Mouse (Mus musculus) liver, embryonic 16.5 days (tissue): ENCODE measurements around the gene Ubac2. TPM values are rescaled to one million over a fixed set of nuclear protein-coding genes. Genes with fewer than 3 reads are reported as not detected.
A peak's percentile ranks its signal among the peaks of the same experiment; 100 is the strongest.

Source experiments
- ATAC-seq: fragments of 200-750 bp; cut with Nextera tagmentation; 2 replicates; pipeline ENCODE4 v1.8.0; 2017; ENCODE audit warnings: low read depth, mild to moderate bottlenecking, moderate number of reproducible peaks, moderate library complexity
- H3K27ac ChIP-seq: fragments of 300-500 bp; sonication (generic); 2 replicates; pipeline ENCODE4 v1.5.1; 2014; ENCODE audit warnings: mild to moderate bottlenecking, low read length
- H3K27me3 ChIP-seq: fragments of 300-500 bp; sonication (generic); 2 replicates; pipeline ENCODE4 v1.6.1; 2014; ENCODE audit warnings: low read depth, low read length, mixed read lengths; ENCODE audit not compliant: control insufficient read depth, insufficient read depth
- H3K36me3 ChIP-seq: fragments of 300-500 bp; sonication (generic); 2 replicates; pipeline ENCODE4 v1.6.1; 2014; ENCODE audit warnings: mild to moderate bottlenecking; ENCODE audit not compliant: control insufficient read depth, insufficient read depth
- H3K4me1 ChIP-seq: fragments of 300-500 bp; sonication (generic); 2 replicates; pipeline ENCODE4 v1.6.1; 2014; ENCODE audit warnings: low read depth, low read length, mixed read lengths; ENCODE audit not compliant: control insufficient read depth
- H3K4me2 ChIP-seq: fragments of 300-500 bp; sonication (generic); 2 replicates; pipeline ENCODE4 v1.6.1; 2014; ENCODE audit warnings: low read depth, low read length, mixed read lengths
- H3K4me3 ChIP-seq: fragments of 300-500 bp; sonication (generic); 2 replicates; pipeline ENCODE4 v1.5.1; 2014; ENCODE audit warnings: low read depth, mild to moderate bottlenecking, low read length
- H3K9ac ChIP-seq: fragments of 300-500 bp; sonication (generic); 2 replicates; pipeline ENCODE4 v1.6.1; 2014; ENCODE audit warnings: low read depth, low read length
- H3K9me3 ChIP-seq: fragments of 300-500 bp; sonication (generic); replicated peaks from 2 replicates; pipeline ENCODE4 v1.6.1; 2016; ENCODE audit warnings: low read length; ENCODE audit not compliant: control insufficient read depth
- WGBS: fragments of 180-500 bp; shearing (Covaris S2); extraction: QIAGEN DNeasy Blood & Tissue Kit; methylation state at CpG from one replicate; pipeline ENCODE4 v1.1.7; 2014; ENCODE audit not compliant: insufficient replicate concordance; 5-methylcytosine and 5-hydroxymethylcytosine counted together
- polyA plus RNA-seq: library from polyadenylated mRNA; unstranded; fragments of >200 nt; fragmentation: Nextera tagmentation; extraction: Ambion mirVana; gene quantifications from 2 replicates; pipeline ENCODE4 v1.2.1, GENCODE M21; 2015

The Ubac2 gene
- polyA plus RNA-seq, 1 experiment from 2014 or later, result 22.1 TPM

- H3K27me3 ChIP-seq, result no peaks in the 10 kb centered on the region
- H3K4me2 ChIP-seq, result no peak overlapping the region
- no peak for ATAC-seq
- H3K9me3 ChIP-seq, result no peaks in the 10 kb centered on the region
- no peaks in the 10 kb centered on the region for H3K36me3 ChIP-seq
- no peak overlapping the region for H3K27ac ChIP-seq
- no peak overlapping the region for H3K4me3 ChIP-seq
- no peak overlapping the region for H3K9ac ChIP-seq
- 57% methylated on average over 9 of the region's 9 CpGs for whole genome bisulfite sequencing
- H3K4me1 ChIP-seq, result no peaks in the 10 kb centered on the region
Measured at GRCm38 (mm10) chr14:122052896-122053635, 174.6 kb downstream of the Ubac2 start.

GRCm38 (mm10) chr14:122056871-122057270 lies 178.5 kb downstream of the Ubac2 start:
- Histone ChIP-seq H3K27ac (no peak overlapping the region), H3K9ac (no peak overlapping the region), H3K4me3 (no peak overlapping the region), H3K36me3 (no peaks in the 10 kb centered on the region), H3K27me3 (no peaks in the 10 kb centered on the region), H3K4me1 (no peaks in the 10 kb centered on the region), H3K9me3 (no peaks in the 10 kb centered on the region), H3K4me2 (no peak overlapping the region)
- WGBS, result 41% methylated on average over 6 of the region's 6 CpGs
- no peak for ATAC-seq

- H3K9me3 ChIP-seq, result no peaks in the 10 kb centered on the region
- ATAC-seq, result no peak
- no peak overlapping the region for H3K4me3 ChIP-seq
- H3K4me1 ChIP-seq, result no peaks in the 10 kb centered on the region
- WGBS, result 14% methylated on average over 2 of the region's 2 CpGs
- no peak overlapping the region for H3K9ac ChIP-seq
- no peak overlapping the region for H3K27ac ChIP-seq
- no peaks in the 10 kb centered on the region for H3K27me3 ChIP-seq
- H3K4me2 ChIP-seq, result no peak overlapping the region
- H3K36me3 ChIP-seq, result no peaks in the 10 kb centered on the region
Measured at GRCm38 (mm10) chr14:122057941-122058346, 179.5 kb downstream of the Ubac2 start.

- Histone ChIP-seq H3K27ac (no peak overlapping the region), H3K9me3 (no peaks in the 10 kb centered on the region), H3K36me3 (no peaks in the 10 kb centered on the region), H3K27me3 (no peaks in the 10 kb centered on the region), H3K9ac (no peak overlapping the region), H3K4me2 (no peak overlapping the region), H3K4me3 (no peak overlapping the region), H3K4me1 (no peaks in the 10 kb centered on the region)
- peak; percentile 48 for ATAC-seq
- 6% methylated on average over 3 of the region's 3 CpGs for WGBS
Measured at GRCm38 (mm10) chr14:122060642-122061041, 182.2 kb downstream of the Ubac2 start.

- WGBS, result 81% methylated on average over 6 of the region's 6 CpGs
- ATAC-seq, result no peak
- Histone ChIP-seq H3K4me1 (no peaks in the 10 kb centered on the region; the same call in 1 of the 2 replicates), H3K9ac (no peak overlapping the region), H3K9me3 (no peaks in the 10 kb centered on the region), H3K36me3 (no peaks in the 10 kb centered on the region), H3K27ac (no peak overlapping the region), H3K4me2 (no peak overlapping the region), H3K27me3 (no peaks in the 10 kb centered on the region), H3K4me3 (no peak overlapping the region)
Measured at GRCm38 (mm10) chr14:122061376-122061775, 183.0 kb downstream of the Ubac2 start.

- H3K27ac ChIP-seq, result no peak overlapping the region
- no peak overlapping the region for H3K4me2 ChIP-seq
- H3K27me3 ChIP-seq, result no peaks in the 10 kb centered on the region
- no peaks in the 10 kb centered on the region for H3K9me3 ChIP-seq
- no peak for ATAC-seq
- no peak overlapping the region for H3K4me3 ChIP-seq
- no peaks in the 10 kb centered on the region; the same call in 1 of the 2 replicates for H3K4me1 ChIP-seq
- no peak overlapping the region for H3K9ac ChIP-seq
- H3K36me3 ChIP-seq, result no peaks in the 10 kb centered on the region
- 70% methylated on average over 10 of the region's 10 CpGs for WGBS
Measured at GRCm38 (mm10) chr14:122062411-122063090, 184.1 kb downstream of the Ubac2 start.

GRCm38 (mm10) chr14:122063599-122063998 lies 185.2 kb downstream of the Ubac2 start:
- H3K4me1 ChIP-seq, result no peaks in the 10 kb centered on the region; the same call in 1 of the 2 replicates
- no peak overlapping the region for H3K27ac ChIP-seq
- H3K9ac ChIP-seq, result no peak overlapping the region
- WGBS, result 29% methylated on average over 5 of the region's 5 CpGs
- H3K9me3 ChIP-seq, result no peaks in the 10 kb centered on the region
- no peaks in the 10 kb centered on the region for H3K27me3 ChIP-seq
- H3K4me2 ChIP-seq, result no peak overlapping the region
- ATAC-seq, result no peak
- H3K4me3 ChIP-seq, result no peak overlapping the region
- no peaks in the 10 kb centered on the region for H3K36me3 ChIP-seq

GRCm38 (mm10) chr14:122064519-122064918 lies 186.1 kb downstream of the Ubac2 start:
- no peak for ATAC-seq
- no peaks in the 10 kb centered on the region for H3K27me3 ChIP-seq
- WGBS, result 2% methylated on average over 2 of the region's 2 CpGs

GRCm38 (mm10) chr14:122066243-122066642 lies 187.8 kb downstream of the Ubac2 start:
- Histone ChIP-seq H3K9me3 (no peaks in the 10 kb centered on the region), H3K4me1 (no peaks in the 10 kb centered on the region; the same call in 1 of the 2 replicates), H3K4me3 (no peak overlapping the region), H3K27ac (no peak overlapping the region), H3K9ac (no peak overlapping the region), H3K27me3 (no peaks in the 10 kb centered on the region), H3K36me3 (no peaks in the 10 kb centered on the region), H3K4me2 (no peak overlapping the region)
- no peak for ATAC-seq
- WGBS, result 34% methylated on average over 4 of the region's 4 CpGs

More at GRCm38 (mm10) chr14:122064519-122064918, 186.1 kb downstream of the Ubac2 start:
- no peak overlapping the region for H3K27ac ChIP-seq
- no peaks in the 10 kb centered on the region for H3K36me3 ChIP-seq
- H3K4me3 ChIP-seq, result no peak overlapping the region
- H3K4me2 ChIP-seq, result no peak overlapping the region
- H3K4me1 ChIP-seq, result no peaks in the 10 kb centered on the region; the same call in 1 of the 2 replicates
- no peaks in the 10 kb centered on the region for H3K9me3 ChIP-seq
- no peak overlapping the region for H3K9ac ChIP-seq
